Mouse (Mus musculus): ENCODE measurements around the gene Mrgpra4.

Mrgpra4 gene

GRCm38 (mm10) chr7:47981995-47982394 lies at the start of gene Mrgpra4:
Gene Mrgpra4, minus strand, starts transcription at chr7:47982095.
- no peak for DNase-seq

- DNase-seq, result no peak
These were observed 45.6 kb upstream of the Mrgpra4 start, which contains the start of gene Mrgprx1 for GRCm38 (mm10) chr7:48027497-48027896. Gene Mrgprx1, minus strand, starts transcription at chr7:48027597.

- no peak for DNase-seq
These were observed 36.0 kb upstream of the Mrgpra4 start for GRCm38 (mm10) chr7:48017874-48018273.

GRCm38 (mm10) chr7:47995689-47996088 lies 13.8 kb upstream of the Mrgpra4 start:
- no peak for DNase-seq

GRCm38 (mm10) chr7:47986752-47987151 lies 4.9 kb upstream of the Mrgpra4 start:
- DNase-seq, result no peak

Measured in kidney, postnatal 10 days (tissue).